Mouse (Mus musculus) embryo, embryonic 10.5 days (tissue): ENCODE data around the gene Sigirr.

Experiments
- DNase-seq: peaks from one replicate; pipeline ENCODE4 v3.0.0-alpha.2; 2015; ENCODE audit warnings: low spot score

The Sigirr gene

DNA sequence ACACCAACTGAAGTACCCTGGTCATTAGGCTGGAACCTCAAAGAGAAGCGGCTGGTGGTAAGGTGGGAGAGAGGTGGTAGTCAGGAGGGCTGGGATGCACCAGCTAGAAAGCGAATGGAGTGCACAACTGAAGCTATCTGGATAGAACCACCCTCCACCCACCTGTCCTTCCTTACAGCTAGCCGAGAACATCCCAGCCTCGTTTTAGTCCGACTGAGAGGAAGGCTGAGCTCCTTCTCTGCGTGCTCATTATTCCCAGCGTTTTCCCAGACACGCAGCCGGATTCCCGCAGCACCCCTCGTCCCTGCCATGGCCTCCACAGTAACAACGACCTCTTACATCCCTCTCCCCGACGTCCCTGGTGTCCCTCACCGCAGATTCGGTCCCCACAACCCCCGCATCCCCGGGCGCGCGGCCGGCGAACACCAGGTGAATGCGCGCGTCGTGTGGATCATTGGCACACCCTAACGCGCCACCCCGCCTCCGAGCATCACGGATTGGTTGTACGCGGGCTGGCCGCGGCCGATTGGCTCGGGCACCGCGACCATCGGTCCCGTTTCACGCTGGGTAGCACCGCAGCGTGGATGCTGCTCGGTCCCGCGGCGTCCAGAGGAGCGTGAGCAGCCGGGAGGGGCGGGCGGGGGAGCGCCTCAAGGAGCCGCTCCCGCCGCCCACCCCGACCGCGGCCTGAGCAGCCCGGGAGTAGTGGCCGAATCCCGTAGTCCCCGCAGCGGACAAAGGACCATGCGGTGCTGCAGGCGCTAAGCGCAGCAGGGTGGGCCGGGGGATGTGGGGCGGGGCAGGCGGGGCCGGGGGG is 39.7 kb downstream of the Sigirr start, which contains the start of gene B4galnt4:
Gene B4galnt4, plus strand, starts transcription at position 679 of the 817 bp plus-strand sequence.
- DNase-seq = peak; percentile 92

DNA sequence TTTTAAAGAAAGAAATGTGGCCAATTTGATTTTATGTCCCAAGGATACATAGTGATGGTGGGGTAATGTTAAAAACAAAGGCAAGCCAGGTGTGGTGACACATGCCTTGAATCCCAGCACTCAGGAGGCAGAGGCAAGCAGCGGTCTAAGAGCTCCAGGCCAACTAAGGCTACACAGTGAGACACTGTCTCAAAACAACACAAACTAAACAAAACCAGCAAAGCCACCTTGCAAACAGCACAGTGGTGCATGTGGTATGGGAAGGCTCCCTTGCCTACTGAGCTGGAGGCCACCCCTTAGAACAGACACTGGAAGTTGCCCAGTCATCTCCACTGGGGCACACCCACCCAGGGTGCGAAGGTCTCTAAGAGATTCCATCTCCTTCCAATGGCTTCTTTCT is 40.4 kb downstream of the Sigirr start:
- DNase-seq = no peak

DNA sequence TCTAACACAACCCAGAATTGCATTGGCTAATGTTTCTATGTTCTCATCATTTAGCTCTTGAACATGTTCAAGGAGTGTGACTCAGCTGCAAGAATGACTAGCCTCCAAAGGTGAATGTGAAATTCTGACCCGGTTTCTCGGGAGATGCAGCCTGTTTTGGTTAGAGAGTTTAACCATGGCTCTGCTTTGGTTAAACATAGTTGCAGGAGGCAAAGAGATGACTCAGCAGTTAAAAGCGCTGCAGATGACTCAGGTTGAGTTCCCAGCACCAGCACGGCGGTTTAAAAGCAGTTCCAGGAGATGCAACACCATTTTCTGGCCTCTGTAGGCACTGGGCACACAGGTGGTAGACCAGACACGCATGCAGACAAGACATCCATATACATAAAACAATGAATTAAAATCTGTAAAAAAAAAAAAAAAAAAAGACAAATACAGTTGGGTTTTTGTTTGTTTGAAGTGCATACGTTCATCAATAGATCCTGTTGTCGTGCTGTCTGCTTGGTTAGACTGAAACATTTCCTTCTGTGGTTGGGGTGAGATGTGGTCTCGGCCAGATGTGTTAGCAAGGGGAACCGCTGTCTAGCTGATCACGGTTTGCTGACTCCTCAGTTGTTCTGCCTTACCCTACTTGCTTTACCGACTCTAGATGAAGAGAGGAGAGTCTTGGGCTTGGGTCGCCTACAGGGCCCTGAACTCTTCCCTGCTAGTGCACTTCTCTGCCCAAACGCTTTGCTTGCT is 41.6 kb downstream of the Sigirr start:
- no peak for DNase-seq

DNA sequence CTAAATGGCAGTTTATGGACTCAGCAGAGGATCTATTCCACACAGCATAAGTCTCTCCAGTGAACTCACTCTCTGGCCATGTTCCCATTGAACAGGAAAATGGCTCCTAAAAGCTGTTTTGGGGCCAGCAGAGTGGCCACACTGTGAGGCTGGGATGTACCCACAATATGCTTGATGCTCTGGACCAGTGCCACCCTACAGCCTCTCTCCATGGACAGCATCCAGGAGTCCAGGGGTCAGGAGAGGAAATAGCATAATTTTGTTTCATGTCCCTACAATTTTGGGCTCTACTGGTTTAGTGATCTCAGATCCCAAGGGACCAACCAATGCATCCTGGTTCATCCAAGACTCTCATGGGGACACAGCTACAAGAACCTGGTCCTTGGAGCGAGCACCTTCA is 42.8 kb downstream of the Sigirr start:
- no peak for DNase-seq

DNA sequence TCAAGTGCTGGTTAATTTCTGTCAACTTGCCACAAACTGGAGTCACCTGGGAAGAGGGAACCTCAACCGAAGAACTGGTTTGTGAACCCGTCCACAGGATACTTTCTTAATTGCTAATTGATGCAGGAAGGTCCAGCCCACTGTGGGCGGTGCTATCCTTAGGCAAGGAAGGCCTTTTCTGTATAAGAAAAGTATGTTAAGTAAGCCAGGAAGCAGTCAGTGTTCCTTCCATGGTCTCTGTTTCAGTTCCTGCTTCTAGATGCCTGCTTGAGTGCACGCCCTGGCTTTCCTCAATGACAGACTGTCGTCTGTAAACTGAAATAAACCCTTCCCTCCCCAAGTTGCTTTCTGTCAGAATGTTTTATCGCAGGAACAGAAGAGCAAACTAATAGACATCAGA is 43.4 kb downstream of the Sigirr start:
- no peak for DNase-seq

DNA sequence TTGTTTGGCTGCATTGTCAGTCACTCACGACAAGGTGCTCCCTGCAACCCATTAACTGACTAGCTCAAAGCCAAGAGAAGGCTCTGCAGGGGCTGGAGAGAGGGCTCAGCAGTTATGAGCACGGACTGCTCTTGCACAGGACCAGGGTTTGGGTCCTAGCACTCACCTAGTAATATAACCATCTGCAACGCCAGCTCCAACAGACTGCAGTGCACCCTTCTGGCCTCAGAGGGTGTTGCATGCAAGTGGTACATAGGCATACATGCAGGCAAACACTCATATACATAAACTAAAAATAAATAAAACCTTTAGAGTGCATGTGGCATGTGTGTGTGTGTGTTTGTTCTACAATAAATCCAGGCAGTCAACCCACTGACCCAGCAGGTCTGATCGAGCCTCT is 44.6 kb downstream of the Sigirr start:
- DNase-seq = no peak

DNA sequence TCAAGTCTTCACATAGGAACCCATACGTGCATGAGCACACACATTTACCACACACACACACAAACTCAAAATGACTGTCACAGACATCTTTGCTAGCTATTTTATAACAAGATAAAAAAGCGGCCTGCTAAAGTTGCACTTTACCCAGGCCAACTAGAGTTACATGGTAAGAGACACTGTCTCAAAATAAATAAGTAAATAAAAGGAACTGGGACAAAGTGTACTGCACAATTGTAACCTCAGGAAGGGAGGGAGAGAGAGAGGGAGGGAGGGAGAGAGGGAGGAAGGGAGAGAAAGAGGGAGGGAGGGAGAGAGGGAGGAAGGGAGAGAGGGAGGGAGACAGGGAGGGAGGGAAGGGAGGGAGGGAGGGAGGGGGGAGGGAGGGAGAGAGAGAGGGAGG is 48.0 kb downstream of the Sigirr start:
- no peak for DNase-seq

DNA sequence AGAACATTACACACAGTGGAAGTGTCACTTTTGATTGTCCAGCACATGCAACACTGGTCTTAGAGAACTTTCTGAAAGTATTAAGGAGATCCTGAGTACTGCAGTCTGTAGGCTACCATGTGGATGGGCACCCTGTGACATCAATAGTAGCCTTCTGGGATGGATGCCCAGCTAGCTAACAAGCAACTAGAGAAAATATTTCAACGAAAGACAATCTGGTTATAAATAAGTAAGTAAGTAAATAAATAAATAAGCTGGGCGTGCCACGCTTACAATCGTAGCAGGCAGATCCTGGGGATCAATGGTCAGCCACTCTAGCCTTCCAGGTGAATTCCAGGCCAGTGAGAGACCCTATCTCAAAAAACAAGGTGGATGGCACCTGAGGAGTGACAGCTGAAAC is 48.4 kb downstream of the Sigirr start:
- DNase-seq = no peak

DNA sequence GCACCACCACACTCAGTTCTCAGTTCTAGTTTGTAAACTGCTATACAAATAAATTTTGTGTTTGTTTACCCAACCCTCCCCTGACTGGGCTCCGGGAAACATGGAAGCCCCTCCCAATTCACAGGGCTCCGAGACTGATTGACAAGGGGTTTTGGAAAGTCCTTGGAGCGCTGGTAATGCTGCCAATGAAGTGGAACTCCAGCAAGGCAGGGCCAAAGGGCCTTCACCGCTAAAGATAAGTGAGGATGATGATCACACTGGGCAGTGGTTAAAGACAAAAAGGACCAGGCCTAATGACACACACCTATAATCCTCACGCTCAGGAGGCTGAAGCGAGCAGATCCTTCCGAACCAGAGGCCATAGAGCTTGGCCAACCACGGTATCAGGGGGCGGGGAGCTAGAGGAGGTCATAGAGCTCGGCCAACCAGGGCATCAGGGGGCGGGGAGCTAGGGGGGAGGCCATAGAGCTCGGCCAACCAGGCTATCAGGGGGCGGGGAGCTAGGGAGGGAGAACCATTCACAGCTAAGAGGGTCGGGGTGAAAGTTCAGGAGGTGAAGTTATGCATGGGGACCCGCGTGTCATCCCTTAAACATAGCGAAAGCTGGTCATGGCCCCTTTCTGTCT is 49.2 kb downstream of the Sigirr start:
- no peak for DNase-seq

DNA sequence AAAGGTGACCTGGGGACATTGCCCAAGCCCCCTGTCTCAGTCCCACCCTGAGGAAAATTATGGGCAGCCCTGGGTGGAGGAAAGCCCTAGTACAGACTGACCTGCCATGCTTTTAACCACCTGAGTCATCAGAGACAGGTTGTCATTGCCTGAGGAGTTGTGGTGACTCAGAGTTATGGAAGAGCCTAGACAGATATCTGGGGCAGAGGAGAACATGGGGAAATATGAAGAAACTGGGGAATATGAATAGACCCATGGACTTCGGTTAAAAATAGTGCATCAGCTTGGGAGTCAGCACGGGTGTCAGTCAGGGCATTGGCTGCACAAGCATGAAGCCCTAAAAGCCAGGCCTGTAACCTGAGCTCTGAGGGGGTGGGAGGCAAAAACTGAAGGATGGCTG is 51.0 kb downstream of the Sigirr start:
- no peak for DNase-seq

DNA sequence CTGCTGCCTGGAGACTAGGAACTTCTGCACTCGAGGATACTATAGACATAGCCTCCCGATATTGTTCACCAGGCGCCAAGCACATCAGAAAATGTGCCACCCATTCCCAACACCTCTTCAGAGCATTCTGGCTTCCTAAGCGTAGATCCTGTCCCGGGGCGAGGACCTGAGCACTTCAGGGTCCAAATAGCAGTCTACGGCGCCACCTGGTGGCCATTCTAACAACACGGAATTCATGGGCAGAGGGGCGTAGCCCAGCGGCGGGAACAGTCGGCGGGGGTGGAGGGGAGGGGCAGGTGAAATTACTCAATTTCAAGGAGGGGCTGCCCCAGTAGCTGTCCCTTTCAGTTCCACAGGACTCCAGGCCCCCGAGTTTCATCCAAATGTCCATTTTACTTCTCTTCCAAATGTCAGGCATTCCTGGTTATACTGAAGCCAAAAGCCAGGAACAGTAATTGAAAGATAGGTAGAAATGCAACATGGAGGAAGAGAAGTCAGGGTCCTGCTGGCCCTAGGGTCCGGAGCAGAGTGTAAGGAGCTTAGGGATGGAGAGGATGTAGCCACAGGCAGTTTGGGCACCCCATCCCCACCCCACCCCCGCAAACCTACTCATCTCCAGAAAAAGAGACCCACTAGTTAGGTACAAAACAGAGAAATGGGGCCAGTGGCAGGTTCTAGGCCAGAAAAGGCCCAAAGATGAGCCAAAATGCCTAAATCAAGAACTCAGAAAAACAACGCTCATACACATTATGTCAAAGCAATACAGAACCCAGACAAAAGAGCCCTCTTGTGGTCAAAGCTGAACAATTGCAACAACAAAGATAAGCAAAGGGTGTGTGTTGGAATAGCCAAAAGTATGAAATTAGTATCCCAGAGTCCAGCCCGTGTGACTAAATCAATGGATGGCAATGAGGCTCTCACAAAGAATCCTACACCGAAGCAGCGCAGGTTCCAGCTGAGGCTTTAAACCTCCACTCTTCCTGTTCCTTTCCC is 51.9 kb downstream of the Sigirr start:
- peak; percentile 97 for DNase-seq

DNA sequence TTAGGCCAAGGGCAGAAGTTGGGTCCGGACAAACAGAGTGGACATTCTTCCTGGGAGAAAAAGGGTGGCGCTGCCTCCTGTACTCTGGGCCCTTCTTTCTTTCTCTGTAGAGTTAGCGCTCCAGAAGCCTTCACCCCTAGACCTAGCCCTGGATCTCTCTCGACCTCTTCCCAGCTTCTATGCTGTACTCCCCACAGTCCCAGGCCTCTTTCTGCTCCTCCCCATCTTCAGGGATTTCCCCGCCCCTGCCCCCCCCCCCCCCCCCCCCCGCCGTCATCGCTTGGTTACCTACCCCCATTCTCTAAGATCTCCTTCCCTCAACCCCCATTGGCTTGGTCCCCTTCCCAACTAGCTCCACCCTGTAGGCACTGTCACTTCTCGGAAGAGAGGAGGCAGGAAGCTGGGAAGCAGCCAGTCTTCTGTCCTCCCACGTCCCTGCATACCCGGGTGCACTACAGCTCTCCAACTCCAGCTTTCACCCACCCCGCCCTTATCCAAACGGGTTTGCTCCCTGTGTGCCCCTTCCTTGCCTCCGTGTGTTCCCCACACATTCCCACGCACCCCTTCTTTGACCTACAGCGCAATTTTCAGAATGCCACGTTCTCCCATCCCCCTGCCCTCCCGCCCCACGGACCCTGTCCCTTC is 52.7 kb downstream of the Sigirr start:
- peak; percentile 63 for DNase-seq

DNA sequence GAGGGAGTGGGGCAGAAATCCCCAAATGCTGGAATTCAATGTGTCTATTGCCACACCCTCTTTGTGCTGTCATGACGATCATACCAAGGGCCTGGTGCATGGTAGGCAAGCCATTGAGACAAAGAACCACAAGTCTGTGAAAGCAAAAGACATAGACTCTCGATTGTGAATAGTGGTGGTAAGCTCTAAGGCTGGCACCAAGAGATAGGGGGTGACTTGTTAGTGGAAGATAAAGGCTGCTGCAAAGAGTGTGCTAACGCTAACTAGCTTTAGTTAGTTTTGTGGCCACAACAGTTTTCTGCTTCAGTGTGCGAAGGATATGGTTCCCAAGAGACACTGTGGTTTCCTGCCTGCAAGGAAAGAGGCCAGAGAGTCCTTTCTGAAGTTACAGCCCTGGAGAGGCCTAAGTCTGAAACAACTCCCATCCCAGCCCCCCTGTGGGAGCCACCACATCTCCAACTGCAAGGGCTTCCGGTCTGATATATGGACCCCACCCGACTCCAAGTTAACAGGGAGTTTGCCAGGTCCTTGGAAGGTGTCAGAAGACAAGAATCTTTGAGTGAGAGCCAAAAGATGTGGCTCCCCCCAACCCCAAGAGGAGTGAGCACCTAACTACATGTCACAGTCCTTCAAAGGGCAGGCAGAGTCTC is 53.3 kb downstream of the Sigirr start:
- no peak for DNase-seq

DNA sequence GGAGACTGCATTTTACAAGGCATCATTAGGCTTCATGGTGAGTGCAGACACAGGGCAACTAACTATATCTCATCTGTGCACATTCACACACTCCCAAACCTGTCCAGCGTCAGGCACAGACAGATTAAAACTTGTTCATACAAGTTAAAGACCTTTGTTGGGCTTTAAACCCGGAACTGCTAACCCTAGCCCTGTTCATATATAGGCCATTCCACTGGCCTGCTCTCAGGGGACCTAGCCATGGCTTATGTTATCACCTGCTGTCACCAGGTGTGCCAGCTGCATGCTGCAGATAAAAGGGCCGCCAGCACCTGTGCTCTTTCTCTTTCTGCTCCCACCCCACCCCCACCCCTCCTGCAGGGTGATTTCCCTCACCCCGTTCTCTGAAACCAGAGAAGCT is 57.8 kb downstream of the Sigirr start:
- DNase-seq = no peak

DNA sequence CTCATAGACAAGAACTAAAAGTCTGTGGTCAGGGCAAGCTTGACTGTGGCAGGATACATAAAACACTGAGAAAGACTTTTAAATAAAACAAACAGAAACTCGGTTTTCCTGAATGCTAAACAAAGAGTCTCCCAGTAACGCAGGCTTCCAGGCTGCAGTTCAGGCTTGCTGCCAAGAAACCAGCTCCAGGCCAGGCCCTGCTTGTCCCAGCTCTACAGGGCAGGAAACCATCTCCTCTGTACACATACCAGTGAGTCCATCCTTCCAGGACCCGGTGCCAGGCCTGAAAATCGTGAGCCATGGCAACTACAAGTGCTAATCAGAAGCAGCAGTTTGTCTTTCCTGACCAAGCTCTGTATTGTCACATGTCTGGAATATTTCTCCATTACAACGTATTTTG is 58.7 kb downstream of the Sigirr start:
- no peak for DNase-seq
